Mouse (Mus musculus) kidney, postnatal 10 days (tissue): ENCODE measurements around the gene Ctnna3.
"Not testable (repeated sequence)": the region's sequence is repeated elsewhere in the genome, so short reads cannot be mapped to it uniquely, and the experiment has no call there.

ENCODE experiments used
- DNase-seq: peaks from one replicate; pipeline ENCODE4 v3.0.0; 2021; ENCODE audit warnings: mixed read lengths

The Ctnna3 gene

GRCm38 (mm10) chr10:63427146-63427545 lies 2.8 kb upstream of the Ctnna3 start:
- DNase-seq: no peak

GRCm38 (mm10) chr10:63428243-63429022 lies 1.5 kb upstream of the Ctnna3 start:
- DNase-seq: peak; percentile 53

- DNase-seq: no peak
Measured at GRCm38 (mm10) chr10:63429023-63429340, 916 bp upstream of the Ctnna3 start.

- peak; percentile 98 for DNase-seq
Measured at GRCm38 (mm10) chr10:63429380-63429779, 518 bp upstream of the Ctnna3 start.

GRCm38 (mm10) chr10:63431221-63431736 lies 1.4 kb downstream of the Ctnna3 start:
- no peak for DNase-seq

GRCm38 (mm10) chr10:63432099-63432498 lies 2.2 kb downstream of the Ctnna3 start:
- no peak for DNase-seq

- no peak for DNase-seq
Measured at GRCm38 (mm10) chr10:63432887-63433286, 3.0 kb downstream of the Ctnna3 start.

- DNase-seq: no peak
Measured at GRCm38 (mm10) chr10:63438736-63439262, 8.9 kb downstream of the Ctnna3 start.

- DNase-seq: no peak
Measured at GRCm38 (mm10) chr10:63439694-63440228, 9.9 kb downstream of the Ctnna3 start.

- DNase-seq: not testable (repeated sequence)
Measured at GRCm38 (mm10) chr10:63444602-63445387, 14.9 kb downstream of the Ctnna3 start.

GRCm38 (mm10) chr10:63453926-63454325 lies 24.0 kb downstream of the Ctnna3 start:
- no peak for DNase-seq

GRCm38 (mm10) chr10:63455110-63455878 lies 25.4 kb downstream of the Ctnna3 start:
- DNase-seq: peak; percentile 59

GRCm38 (mm10) chr10:63457292-63458128 lies 27.6 kb downstream of the Ctnna3 start:
- DNase-seq: peak; percentile 10

GRCm38 (mm10) chr10:63460935-63461334 lies 31.0 kb downstream of the Ctnna3 start:
- no peak for DNase-seq

GRCm38 (mm10) chr10:63472473-63472872 lies 42.6 kb downstream of the Ctnna3 start:
- DNase-seq: no peak

- DNase-seq: peak; percentile 65
Measured at GRCm38 (mm10) chr10:63476167-63476647, 46.3 kb downstream of the Ctnna3 start.

- peak; percentile 12 for DNase-seq
Measured at GRCm38 (mm10) chr10:63478946-63479345, 49.0 kb downstream of the Ctnna3 start.

GRCm38 (mm10) chr10:63480066-63480465 lies 50.2 kb downstream of the Ctnna3 start:
- no peak for DNase-seq

- no peak for DNase-seq
Measured at GRCm38 (mm10) chr10:63488346-63488745, 58.4 kb downstream of the Ctnna3 start.

GRCm38 (mm10) chr10:63523956-63524355 lies 94.1 kb downstream of the Ctnna3 start:
- DNase-seq: no peak

GRCm38 (mm10) chr10:63526027-63526426 lies 96.1 kb downstream of the Ctnna3 start:
- no peak for DNase-seq
